Mouse (Mus musculus): ENCODE measurements at regions not wholly inside any gene's neighbourhood (a gene's known extent, or its start where the extent isn't known, plus 50 kb on each side); places are given as distances from the start of the nearest gene placed in this dataset.

- 45% methylated on average over 3 of the region's 3 CpGs for WGBS
- Histone ChIP-seq H3K4me1 (ENCODE audit: control insufficient read depth, insufficient read depth, low read length) (no peaks in the 10 kb centered on the region), H3K27ac (ENCODE audit: control insufficient read depth, insufficient read depth, low read depth, low read length, poor library complexity) (no peak overlapping the region), H3K4me3 (replicated peaks; ENCODE audit: control insufficient read depth, low read depth, low read length) (no peak overlapping the region)
- TF ChIP-seq POLR2A (IDR thresholded peaks at IDR 0.05; ENCODE audit: borderline replicate concordance, control insufficient read depth, low read depth, low read length) = no peak
Observed at GRCm38 (mm10) chrX:12511119-12511518, 76.5 kb upstream of the Atp6ap2 start.

GRCm38 (mm10) chrX:12525044-12525443 is 62.6 kb upstream of the Atp6ap2 start:
- Histone ChIP-seq H3K27ac (ENCODE audit: control insufficient read depth, insufficient read depth, low read depth, low read length, poor library complexity) (no peak overlapping the region), H3K4me3 (replicated peaks; ENCODE audit: control insufficient read depth, low read depth, low read length) (no peak overlapping the region), H3K4me1 (ENCODE audit: control insufficient read depth, insufficient read depth, low read length) (no peaks in the 10 kb centered on the region)
- TF ChIP-seq POLR2A (IDR thresholded peaks at IDR 0.05; ENCODE audit: borderline replicate concordance, control insufficient read depth, low read depth, low read length) (no peak), CTCF (IDR thresholded peaks at IDR 0.05; ENCODE audit: control insufficient read depth, insufficient read depth, low read length) (no peak)
- 76% methylated on average over 3 of the region's 3 CpGs for WGBS

DNA sequence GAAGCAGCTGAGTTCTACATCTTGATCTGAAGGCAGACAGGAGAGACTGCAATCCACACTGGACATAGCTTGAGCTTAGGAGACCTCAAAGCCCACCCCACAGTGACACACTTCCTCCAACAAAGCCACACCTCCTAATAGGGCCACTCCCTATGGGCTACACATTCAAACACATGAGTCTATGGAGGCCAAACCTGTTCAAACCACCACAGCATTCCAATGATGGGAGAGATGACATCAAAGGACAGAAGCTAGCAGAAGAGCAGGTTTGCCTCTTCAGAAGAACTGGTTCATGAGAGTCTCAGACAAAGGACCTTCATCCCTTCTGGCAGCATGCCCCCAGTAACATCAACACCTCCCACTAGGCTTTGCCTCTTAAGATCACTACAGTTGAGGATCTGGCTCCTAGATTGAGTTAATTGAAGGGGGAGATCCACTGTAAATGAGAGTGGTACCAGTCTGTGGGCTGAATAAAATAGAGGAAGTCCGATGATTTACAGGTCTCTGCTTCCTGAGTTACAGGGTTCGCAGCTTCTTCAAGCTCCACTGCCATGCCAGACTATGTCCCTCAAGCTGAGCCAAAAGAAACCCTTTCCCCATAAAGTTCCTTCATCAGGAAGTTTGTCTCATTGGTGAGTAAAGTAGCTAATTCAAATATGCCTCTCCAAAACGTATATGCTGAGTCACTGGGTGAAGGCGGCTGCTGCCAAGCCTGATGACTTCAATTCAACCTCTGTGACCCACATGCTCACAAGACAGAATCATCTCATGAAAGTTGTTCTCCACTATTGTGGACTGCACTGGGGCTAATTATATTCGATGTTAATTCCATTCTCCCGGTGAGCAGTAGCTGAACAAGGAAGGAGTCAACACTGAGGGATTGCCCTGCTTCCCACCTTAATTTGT is 56.9 kb upstream of the Atp6ap2 start:
- H3K27ac ChIP-seq (ENCODE audit: control insufficient read depth, insufficient read depth, low read depth, low read length, poor library complexity) = no peak overlapping the region
- no peak overlapping the region for H3K4me3 ChIP-seq (replicated peaks; ENCODE audit: control insufficient read depth, low read depth, low read length)
- TF ChIP-seq POLR2A (IDR thresholded peaks at IDR 0.05; ENCODE audit: borderline replicate concordance, control insufficient read depth, low read depth, low read length) (no peak), CTCF (IDR thresholded peaks at IDR 0.05; ENCODE audit: control insufficient read depth, insufficient read depth, low read length) (no peak)
- WGBS = 22% methylated on average over 6 of the region's 6 CpGs
- H3K4me1 ChIP-seq (ENCODE audit: control insufficient read depth, insufficient read depth, low read length) = no peaks in the 10 kb centered on the region

Data from bone marrow, adult 2 months (tissue).